ENCODE assay signal across 13 mouse cellular contexts in genomic region chr8:120297000-120297399, GRCm38 (mm10).
DNase-seq lines count a peak whose midpoint lies in the region; ATAC-seq lines count a peak whose summit lies in the region.
"Had no signal": no experiment of that assay in that cellular context is flagged by ENCODE, and none has a peak within 500 bp of the region (broad histone marks: within the 10 kb centered on the region; RNA-seq: fewer than 3 reads in every experiment).

No protein-coding gene starts in this region.

- H3K9ac ChIP-seq in kidney, embryonic 14.5 days (ENCODE audit: low read depth, low read length), result no peak overlapping the region
- no peak overlapping the region for H3K9ac ChIP-seq in embryonic facial prominence, embryonic 11.5 days (replicated peaks; ENCODE audit: low read length)
- H3K9ac ChIP-seq in midbrain, embryonic 12.5 days (replicated peaks), result no peak overlapping the region; the same call in 1 of the 2 replicates

- no peak overlapping the region for H3K4me3 ChIP-seq in kidney, embryonic 14.5 days (ENCODE audit: low read length)
- H3K4me3 ChIP-seq in embryonic facial prominence, embryonic 11.5 days (ENCODE audit: low read depth, low read length), result no peak overlapping the region
- H3K4me3 ChIP-seq in midbrain, embryonic 12.5 days, result no peak overlapping the region

- H3K4me1 ChIP-seq in kidney, embryonic 14.5 days (ENCODE audit: control insufficient read depth, insufficient read depth, low read length), result peaks cover 72% of the 10 kb centered on the region
- peaks cover 45% of the 10 kb centered on the region for H3K4me1 ChIP-seq in embryonic facial prominence, embryonic 11.5 days (ENCODE audit: control insufficient read depth, insufficient read depth, low read length)
- peaks cover 91% of the 10 kb centered on the region for H3K4me1 ChIP-seq in midbrain, embryonic 12.5 days

- intact Hi-C loops in left cerebral cortex, postnatal 10 days (cut with DNase I), result no loop called here

- H3K27me3 ChIP-seq in kidney, embryonic 14.5 days (ENCODE audit: control insufficient read depth, insufficient read depth, low read length), result no peaks in the 10 kb centered on the region; the same call in 1 of the 2 replicates
- H3K27me3 ChIP-seq in embryonic facial prominence, embryonic 11.5 days (ENCODE audit: control insufficient read depth, insufficient read depth, low read length), result no peaks in the 10 kb centered on the region
- H3K27me3 ChIP-seq in midbrain, embryonic 12.5 days, result peaks cover 21% of the 10 kb centered on the region; the same call in 1 of the 2 replicates

- no peaks in the 10 kb centered on the region for H3K36me3 ChIP-seq in kidney, embryonic 14.5 days (ENCODE audit: control insufficient read depth, insufficient read depth, low read length)
- no peaks in the 10 kb centered on the region for H3K36me3 ChIP-seq in embryonic facial prominence, embryonic 11.5 days (replicated peaks; ENCODE audit: control insufficient read depth, insufficient read depth, low read depth, low read length)
- H3K36me3 ChIP-seq in midbrain, embryonic 12.5 days, result no peaks in the 10 kb centered on the region

- no peak for DNase-seq in kidney, postnatal 36 days
- DNase-seq in embryo, embryonic 11 days, result peak; percentile 68
- no peak for DNase-seq in embryonic facial prominence, embryonic 11.5 days (ENCODE audit: low spot score)
- DNase-seq in left cerebral cortex, postnatal 10 days (ENCODE audit: extremely low spot score in 1 of 2, low spot score in 2 of 2), result no peak
- DNase-seq in thymus, postnatal 10 days (ENCODE audit: low spot score in 2 of 2), result no peak
- DNase-seq: cerebellum, postnatal 10 days; heart, postnatal 36 days; kidney, postnatal 25 days; lung, postnatal 10 days; right cerebral cortex, postnatal 14 days had no signal

- ATAC-seq in kidney, embryonic 14.5 days (ENCODE audit: low FRiP score, low TSS enrichment), result no peak
- ATAC-seq in embryonic facial prominence, embryonic 11.5 days (replicated peaks; ENCODE audit: insufficient number of reproducible peaks, low FRiP score, low TSS enrichment, low read depth), result no peak
- ATAC-seq in midbrain, embryonic 12.5 days (ENCODE audit: low FRiP score, low read depth), result no peak
- no peak for ATAC-seq in granulocyte monocyte progenitor cell, adult 5-6 weeks (replicated peaks; ENCODE audit: poor library complexity, severe bottlenecking)

- 30% methylated on average over 5 of the region's 5 CpGs for WGBS in kidney, embryonic 14.5 days
- WGBS in embryonic facial prominence, embryonic 11.5 days, result 27% methylated on average over 5 of the region's 5 CpGs
- 23% methylated on average over 5 of the region's 5 CpGs for WGBS in midbrain, embryonic 12.5 days

- H3K9me3 ChIP-seq in kidney, embryonic 14.5 days (ENCODE audit: control insufficient read depth, low read length), result no peaks in the 10 kb centered on the region
- no peaks in the 10 kb centered on the region for H3K9me3 ChIP-seq in embryonic facial prominence, embryonic 11.5 days (replicated peaks; ENCODE audit: control insufficient read depth, low read length)
- H3K9me3 ChIP-seq in midbrain, embryonic 12.5 days, result no peaks in the 10 kb centered on the region

- no peak overlapping the region for H3K4me2 ChIP-seq in kidney, embryonic 14.5 days (replicated peaks; ENCODE audit: low read depth, low read length)
- no peak overlapping the region for H3K4me2 ChIP-seq in embryonic facial prominence, embryonic 11.5 days (ENCODE audit: low read depth, low read length)
- no peak overlapping the region for H3K4me2 ChIP-seq in midbrain, embryonic 12.5 days (replicated peaks)

- peak overlapping the region; percentile 7; the same call in 1 of the 2 replicates for H3K27ac ChIP-seq in kidney, embryonic 14.5 days (ENCODE audit: low read depth, low read length)
- H3K27ac ChIP-seq in embryonic facial prominence, embryonic 11.5 days (replicated peaks; ENCODE audit: low read depth, low read length), result peak overlapping the region; percentile 9; the same call in 1 of the 2 replicates
- peak overlapping the region; percentile 88 for H3K27ac ChIP-seq in midbrain, embryonic 12.5 days (replicated peaks)

Comparison
In these comparisons a context has a peak if more than half of its experiments do, and no peak if none do; other contexts are left out.
1. H3K27ac ChIP-seq: peak in every context shown above with its lines; median percentile 88 in midbrain, embryonic 12.5 days; 9 in embryonic facial prominence, embryonic 11.5 days; 7 in kidney, embryonic 14.5 days.